Mouse (Mus musculus) pancreas, adult 10 weeks (tissue): ENCODE measurements around the gene Ifit2. TPM values are rescaled to one million over a fixed set of nuclear protein-coding genes. Genes with fewer than 3 reads are reported as not detected.

Source experiments
- polyA plus RNA-seq: library from polyadenylated mRNA; stranded (reverse); fragments of 350-450 nt; fragmentation: Illumina TruSeq; extraction: RNeasy Lipid Tissue Mini Kit (QIAGEN cat#74804); gene quantifications from one replicate; pipeline ENCODE4 v1.2.3, GENCODE M21; 2015; ENCODE audit warnings: low read depth, low replicate concordance; ENCODE audit not compliant: insufficient read depth

Ifit2 gene
- 2.1 TPM for polyA plus RNA-seq

DNA sequence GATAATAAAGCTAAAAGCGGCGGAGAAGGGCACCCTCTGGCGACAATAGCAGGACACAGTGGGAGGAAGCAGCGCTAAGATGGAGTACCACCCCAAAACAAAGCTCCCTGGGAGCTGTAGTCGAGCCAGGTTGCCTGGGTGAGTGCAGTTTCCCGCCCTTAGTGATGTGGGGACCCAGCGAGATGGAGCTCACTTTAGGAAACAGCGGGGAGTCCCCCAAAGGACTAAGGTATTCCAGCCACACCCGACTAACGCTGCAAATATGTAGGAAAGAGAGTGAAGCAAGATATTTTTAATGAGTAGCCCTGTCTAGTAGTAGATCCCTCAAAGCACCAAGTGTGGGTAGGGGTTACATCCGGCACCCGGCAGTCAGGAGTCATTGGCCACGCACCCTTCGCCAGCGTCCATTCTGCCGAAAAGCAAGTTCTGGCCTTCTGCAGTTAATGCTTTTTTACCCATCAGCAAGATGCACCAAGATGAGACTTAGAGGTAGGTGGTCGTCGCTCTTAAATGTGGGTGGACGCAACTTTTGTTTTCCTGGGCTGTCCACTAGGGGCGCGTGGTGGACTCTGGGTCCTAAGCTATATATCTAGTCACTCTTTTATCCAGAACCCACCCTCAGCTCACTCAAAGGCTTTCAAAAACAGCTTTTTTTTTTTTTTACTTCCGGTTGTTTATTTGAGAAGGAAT is at the start of gene Ifit2:
Gene Ifit2, plus strand, starts transcription at position 161 of the 690 bp plus-strand sequence.

DNA sequence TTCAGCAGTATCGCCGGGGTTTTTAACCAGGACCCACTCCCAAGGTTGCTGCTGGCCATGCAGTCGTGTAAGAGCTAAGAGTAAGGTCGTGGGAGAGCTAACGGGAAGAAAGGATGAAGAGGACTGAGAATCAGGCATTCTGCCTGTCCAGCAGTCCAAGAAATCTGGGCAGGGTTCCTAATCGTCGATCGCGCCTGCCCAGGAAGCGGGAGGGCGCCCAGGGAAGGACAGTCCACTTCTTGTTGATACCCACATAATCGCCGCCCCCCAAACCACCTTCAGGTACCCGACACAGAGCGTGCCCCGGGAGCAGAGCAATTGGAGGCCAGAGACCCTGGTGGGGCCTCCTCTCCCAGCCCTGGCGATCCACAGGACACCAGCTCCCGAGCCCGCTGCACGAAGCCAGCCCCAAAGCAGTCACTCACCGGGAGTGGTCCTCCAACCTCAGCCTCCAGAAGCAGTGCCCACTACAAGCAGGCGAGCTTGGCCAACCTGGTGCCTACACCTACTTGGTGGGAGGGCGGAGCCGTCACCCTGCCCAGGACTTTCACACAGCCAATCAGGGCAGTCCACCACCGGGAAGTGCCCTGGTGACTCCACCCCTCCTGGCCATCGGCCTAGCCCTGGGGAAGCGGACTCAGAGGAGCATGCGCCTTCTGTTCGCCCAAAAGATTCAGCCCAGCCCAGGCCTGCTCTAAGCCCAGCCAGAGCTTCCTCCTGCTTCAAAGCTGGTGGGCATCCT is 23.4 kb upstream of the Ifit2 start, which contains the start of gene Lipa:
Gene Lipa, minus strand, starts transcription at position 534 of the 742 bp plus-strand sequence.

DNA sequence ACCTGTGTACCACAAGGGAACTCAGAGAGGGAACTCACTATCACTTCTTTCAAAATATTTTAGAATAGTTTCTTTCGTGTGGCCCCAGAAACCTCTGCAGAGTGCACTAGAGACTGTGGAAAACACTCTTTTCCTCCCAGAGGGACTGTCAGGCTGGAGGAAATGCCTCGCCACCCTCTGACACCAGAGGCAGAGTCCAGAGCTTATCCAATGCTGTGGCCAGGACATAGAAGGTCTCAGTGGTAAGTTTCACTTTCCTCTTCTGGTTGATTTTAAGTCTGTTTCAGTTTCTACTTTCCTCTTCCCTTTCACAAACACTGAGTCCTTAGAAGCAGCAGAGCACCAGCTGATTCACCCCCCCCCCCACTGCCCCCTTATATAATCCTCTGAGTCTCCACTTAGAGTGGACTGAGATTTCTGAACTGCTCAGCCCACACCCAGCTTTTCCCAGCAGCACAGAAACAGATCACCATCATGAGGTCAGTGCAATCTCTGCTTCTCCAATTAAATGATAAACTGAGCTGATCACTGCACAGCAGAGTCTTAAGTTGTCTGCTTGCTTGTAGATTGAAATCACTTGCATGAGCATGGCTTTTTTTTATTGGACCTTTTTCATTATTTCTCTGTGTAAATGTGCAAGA is 32.8 kb downstream of the Ifit2 start, which contains the start of gene Ifit3:
Gene Ifit3, plus strand, starts transcription at position 406 of the 641 bp plus-strand sequence.

DNA sequence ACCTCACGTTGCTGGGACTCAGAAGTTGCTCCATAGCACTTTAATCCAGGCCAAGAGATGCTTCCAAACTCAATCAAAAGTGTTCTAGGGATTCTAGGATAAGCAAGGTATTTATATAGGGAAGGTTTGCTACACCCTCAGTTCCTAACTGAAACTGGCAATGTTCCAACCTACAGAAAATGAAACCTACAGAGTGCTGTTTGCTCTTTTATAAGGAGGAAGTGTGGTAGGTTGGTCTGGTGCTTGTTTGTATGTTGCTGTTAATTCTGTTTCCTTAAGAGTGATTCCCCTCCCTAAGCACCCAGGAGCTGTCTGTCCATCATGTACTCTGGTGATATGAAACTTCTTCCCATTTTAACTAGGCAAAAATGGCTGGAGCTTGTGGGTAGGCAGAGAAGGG is 51.4 kb downstream of the Ifit2 start, which contains the start of gene Ifit1bl1:
Gene Ifit1bl1, minus strand, starts transcription at position 69 of the 400 bp plus-strand sequence.

DNA sequence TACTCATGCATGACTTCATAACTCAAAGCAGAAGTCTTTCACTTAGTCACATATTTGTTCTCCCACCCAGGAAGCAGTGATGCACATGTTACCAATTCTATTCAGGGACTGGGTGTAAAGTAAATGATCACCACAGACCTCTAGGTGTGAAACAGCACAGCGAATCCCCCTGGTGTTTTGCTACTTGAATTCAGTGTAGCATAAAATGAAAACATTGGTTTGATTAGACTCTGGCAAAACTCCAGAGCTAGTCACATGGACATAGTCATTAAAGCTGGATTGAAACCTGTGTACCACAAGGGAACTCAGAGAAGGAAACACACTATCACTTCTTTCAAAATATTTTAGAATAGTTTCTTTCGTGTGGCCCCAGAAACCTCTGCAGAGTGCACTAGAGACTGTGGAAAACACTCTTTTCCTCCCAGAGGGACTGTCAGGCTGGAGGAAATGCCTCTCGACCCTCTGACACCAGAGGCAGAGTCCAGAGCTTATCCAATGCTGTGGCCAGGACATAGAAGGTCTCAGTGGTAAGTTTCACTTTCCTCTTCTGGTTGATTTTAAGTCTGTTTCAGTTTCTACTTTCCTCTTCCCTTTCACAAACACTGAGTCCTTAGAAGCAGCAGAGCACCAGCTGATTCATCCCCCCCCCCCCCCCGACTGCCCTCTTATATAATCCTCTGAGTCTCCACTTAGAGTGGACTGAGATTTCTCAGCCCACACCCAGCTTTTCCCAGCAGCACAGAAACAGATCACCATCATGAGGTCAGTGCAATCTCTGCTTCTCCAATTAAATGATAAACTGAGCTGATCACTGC is 57.0 kb downstream of the Ifit2 start, which contains the start of gene Ifit3b:
Gene Ifit3b, plus strand, starts transcription at position 734 of the 815 bp plus-strand sequence.

Other genes with a start within 250 kb of the Ifit2 start
- 1.0 TPM for gene Ch25h, start 75.5 kb upstream of the Ifit2 start, polyA plus RNA-seq
- 7.1 TPM for gene Lipa, start 23.2 kb upstream of the Ifit2 start, polyA plus RNA-seq
- 8.1 TPM for gene Ifit3, start 32.8 kb downstream of the Ifit2 start, polyA plus RNA-seq
- gene Ifit1bl1, start 51.3 kb downstream of the Ifit2 start, polyA plus RNA-seq = not detected
- gene Ifit3b, start 57.3 kb downstream of the Ifit2 start, polyA plus RNA-seq = 1.3 TPM
- not detected for gene Ifit1bl2, start 90.0 kb downstream of the Ifit2 start, polyA plus RNA-seq
- gene Ifit1, start 90.2 kb downstream of the Ifit2 start, polyA plus RNA-seq = 3.8 TPM
- gene Slc16a12, start 196.6 kb downstream of the Ifit2 start, polyA plus RNA-seq = 2.5 TPM